Mouse (Mus musculus) cerebellum, postnatal 4 days (tissue): ENCODE data around the gene 4930480E11Rik.
"Not testable (repeated sequence)": the region's sequence is repeated elsewhere in the genome, so short reads cannot be mapped to it uniquely, and the experiment has no call there.

Experiments
- DNase-seq, 2 experiments: peaks; one replicate each; pipeline ENCODE4 v3.0.0; 2022; ENCODE audit warnings: low spot score in 2 of 2, mixed read lengths in 1 of 2

Gene 4930480E11Rik

DNA sequence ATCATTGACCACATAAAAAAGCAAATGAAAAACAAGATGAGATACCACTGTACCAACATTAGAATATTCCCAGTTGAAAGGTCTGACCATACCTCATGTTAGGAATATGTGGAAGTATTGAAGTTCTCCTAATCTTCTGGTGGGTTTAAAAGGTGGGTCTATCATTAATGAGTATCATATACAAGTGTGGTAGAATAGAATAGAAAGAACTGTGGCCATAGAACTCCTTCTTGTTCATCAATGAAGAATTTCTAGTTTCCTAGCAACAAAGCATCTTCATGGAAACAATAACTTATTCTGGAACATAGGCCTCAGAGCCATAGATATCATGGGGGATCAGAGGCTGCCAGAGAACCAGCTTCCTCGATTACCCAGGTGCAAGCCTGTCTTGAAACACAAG is at the start of gene 4930480E11Rik:
4930480E11Rik (plus strand) TSS at position 301 of the 400 bp plus-strand sequence.
- DNase-seq = no peak

DNA sequence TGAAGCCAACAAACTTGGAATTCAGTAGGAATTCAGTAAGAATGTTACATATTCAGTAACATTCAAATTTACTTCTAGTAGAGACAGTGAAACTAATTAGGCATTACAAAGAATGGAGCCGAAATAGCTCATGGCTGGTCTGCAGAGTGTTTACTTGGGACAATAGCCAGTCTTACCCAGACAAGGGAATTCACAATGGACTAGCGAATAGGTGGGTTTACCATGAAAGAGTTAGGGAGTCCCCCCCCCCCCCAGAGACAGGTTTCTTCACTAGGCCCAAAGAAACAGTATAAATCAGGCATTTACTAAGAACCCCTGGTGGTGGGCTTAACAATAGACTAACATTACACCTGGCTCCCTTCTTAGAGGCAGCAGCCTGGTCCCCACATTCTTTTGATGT is 33.9 kb downstream of the 4930480E11Rik start:
- DNase-seq = not testable (repeated sequence)
